Mouse (Mus musculus) limb, embryonic 14.5 days (tissue): ENCODE results near the gene Asic3. TPM values are rescaled to one million over a fixed set of nuclear protein-coding genes. Genes with fewer than 3 reads are reported as not detected.

Experiments used
- ATAC-seq: fragments of 200-750 bp; cut with Nextera tagmentation; 2 replicates; pipeline ENCODE4 v1.8.0; 2017; ENCODE audit warnings: low read depth, moderate number of reproducible peaks, moderate TSS enrichment; ENCODE audit not compliant: low FRiP score
- DNase-seq: peaks from one replicate; pipeline ENCODE4 v3.0.0-alpha.2; 2015; ENCODE audit warnings: low spot score
- H3K27ac ChIP-seq: fragments of 300-500 bp; sonication (generic); replicated peaks from 2 replicates; pipeline ENCODE4 v1.5.1; 2014; ENCODE audit warnings: low read depth, mild to moderate bottlenecking, low read length, moderate library complexity, mixed read lengths
- H3K27me3 ChIP-seq: fragments of 300-500 bp; sonication (generic); 2 replicates; pipeline ENCODE4 v1.6.1; 2014; ENCODE audit warnings: low read length, mixed read lengths; ENCODE audit not compliant: control insufficient read depth, insufficient read depth
- H3K36me3 ChIP-seq: fragments of 300-500 bp; sonication (generic); 2 replicates; pipeline ENCODE4 v1.6.1; 2014; ENCODE audit warnings: mild to moderate bottlenecking, low read length, moderate library complexity, mixed read lengths; ENCODE audit not compliant: control insufficient read depth, insufficient read depth
- H3K4me1 ChIP-seq: fragments of 300-500 bp; sonication (generic); 2 replicates; pipeline ENCODE4 v1.6.1; 2014; ENCODE audit warnings: antibody characterized with exemption, low read length, mixed read lengths; ENCODE audit not compliant: control insufficient read depth, insufficient read depth
- H3K4me2 ChIP-seq: fragments of 300-500 bp; sonication (generic); replicated peaks from 2 replicates; pipeline ENCODE4 v1.6.1; 2014; ENCODE audit warnings: low read depth, mild to moderate bottlenecking, low read length, moderate library complexity; ENCODE audit not compliant: severe bottlenecking
- H3K4me3 ChIP-seq: fragments of 300-500 bp; sonication (generic); replicated peaks from 2 replicates; pipeline ENCODE4 v1.5.1; 2014; ENCODE audit warnings: low read length
- H3K9ac ChIP-seq: fragments of 300-500 bp; sonication (generic); 2 replicates; pipeline ENCODE4 v1.6.1; 2014; ENCODE audit warnings: mild to moderate bottlenecking, low read depth, low read length, moderate library complexity; ENCODE audit not compliant: severe bottlenecking
- H3K9me3 ChIP-seq: fragments of 300-500 bp; sonication (generic); 2 replicates; pipeline ENCODE4 v1.6.1; 2016; ENCODE audit warnings: low read length; ENCODE audit not compliant: control insufficient read depth
- POLR2A ChIP-seq: fragments of 200-500 bp; IDR thresholded peaks from 2 replicates; pipeline ENCODE4 v1.8.0; 2012; ENCODE audit warnings: inconsistent platforms, mild to moderate bottlenecking, moderate library complexity, borderline replicate concordance; ENCODE audit not compliant: insufficient read depth, insufficient read length; ENCODE audit errors: extremely low read depth
- WGBS: fragments of 180-500 bp; shearing (Covaris S2); extraction: QIAGEN DNeasy Blood & Tissue Kit; methylation state at CpG from one replicate; pipeline ENCODE4 v1.1.7; 2014; 5-methylcytosine and 5-hydroxymethylcytosine counted together
- polyA plus RNA-seq, 2 experiments: library from polyadenylated mRNA; depleted of rRNA in 1 of 2; stranded (reverse) in 1 of 2; unstranded in 1 of 2; fragments of >200 nt; fragmentation: Nextera tagmentation in 1 of 2; extraction: Ambion mirVana in 1 of 2; gene quantifications; 2 replicates each; pipeline versions ENCODE4 v1.2.1 to v1.2.3; 2012 to 2014

The Asic3 gene
- polyA plus RNA-seq, 2 experiments = 0.36 to 3.0 TPM

GRCm38 (mm10) chr5:24408651-24409050, 4.5 kb upstream of the Asic3 start:
- WGBS = 91% methylated on average over 13 of the region's 13 CpGs
- DNase-seq (no peak), ATAC-seq (no peak)
- Histone ChIP-seq H3K27me3 (no peaks in the 10 kb centered on the region), H3K9ac (no peak overlapping the region), H3K9me3 (no peaks in the 10 kb centered on the region), H3K36me3 (peaks cover 25% of the 10 kb centered on the region), H3K4me2 (no peak overlapping the region), H3K4me3 (no peak overlapping the region), H3K4me1 (peaks cover 11% of the 10 kb centered on the region), H3K27ac (no peak overlapping the region)
- no peak for TF ChIP-seq POLR2A

- H3K9ac ChIP-seq = no peak overlapping the region
- no peak overlapping the region for H3K27ac ChIP-seq
- DNase-seq (no peak), ATAC-seq (no peak)
- peaks cover 12% of the 10 kb centered on the region for H3K4me1 ChIP-seq
- 92% methylated on average over 2 of the region's 2 CpGs for WGBS
- H3K4me2 ChIP-seq = no peak overlapping the region
- TF ChIP-seq POLR2A = no peak
- no peaks in the 10 kb centered on the region for H3K9me3 ChIP-seq
- no peaks in the 10 kb centered on the region for H3K27me3 ChIP-seq
- H3K36me3 ChIP-seq = peaks cover 25% of the 10 kb centered on the region
- H3K4me3 ChIP-seq = no peak overlapping the region
Observed at GRCm38 (mm10) chr5:24409466-24409865, 3.7 kb upstream of the Asic3 start.

GRCm38 (mm10) chr5:24412063-24412462, 1.1 kb upstream of the Asic3 start:
- TF ChIP-seq POLR2A = no peak
- Histone ChIP-seq H3K27ac (no peak overlapping the region), H3K9me3 (no peaks in the 10 kb centered on the region), H3K27me3 (no peaks in the 10 kb centered on the region), H3K4me1 (peaks cover 12% of the 10 kb centered on the region), H3K36me3 (peaks cover 11% of the 10 kb centered on the region), H3K9ac (no peak overlapping the region), H3K4me3 (no peak overlapping the region), H3K4me2 (no peak overlapping the region)
- WGBS = 82% methylated on average over 2 of the region's 2 CpGs
- DNase-seq (no peak), ATAC-seq (no peak)

GRCm38 (mm10) chr5:24413938-24414337, 746 bp downstream of the Asic3 start:
- H3K4me3 ChIP-seq = no peak overlapping the region
- peaks cover 12% of the 10 kb centered on the region for H3K4me1 ChIP-seq
- H3K36me3 ChIP-seq = peaks cover 9% of the 10 kb centered on the region; the same call in 1 of the 2 replicates
- DNase-seq (no peak), ATAC-seq (no peak)
- WGBS = 85% methylated on average over 13 of the region's 13 CpGs
- no peak for TF ChIP-seq POLR2A
- no peak overlapping the region for H3K27ac ChIP-seq
- H3K27me3 ChIP-seq = no peaks in the 10 kb centered on the region
- no peak overlapping the region for H3K4me2 ChIP-seq
- H3K9ac ChIP-seq = no peak overlapping the region
- no peaks in the 10 kb centered on the region for H3K9me3 ChIP-seq

- no peak overlapping the region for H3K27ac ChIP-seq
- H3K9ac ChIP-seq = no peak overlapping the region
- TF ChIP-seq POLR2A = no peak
- no peaks in the 10 kb centered on the region for H3K9me3 ChIP-seq
- H3K4me3 ChIP-seq = no peak overlapping the region
- no peaks in the 10 kb centered on the region for H3K27me3 ChIP-seq
- 3% methylated on average over 21 of the region's 21 CpGs for WGBS
- peaks cover 26% of the 10 kb centered on the region for H3K36me3 ChIP-seq
- H3K4me2 ChIP-seq = no peak overlapping the region
- peak; percentile 71 for DNase-seq
- H3K4me1 ChIP-seq = peaks cover 12% of the 10 kb centered on the region
- ATAC-seq = peak; percentile 36; the same call in 1 of the 2 replicates
Observed at GRCm38 (mm10) chr5:24416222-24416736, 3.1 kb downstream of the Asic3 start.

GRCm38 (mm10) chr5:24417587-24417986, 4.4 kb downstream of the Asic3 start:
- 79% methylated on average over 10 of the region's 10 CpGs for WGBS
- Histone ChIP-seq H3K9me3 (no peaks in the 10 kb centered on the region), H3K27me3 (no peaks in the 10 kb centered on the region), H3K4me2 (no peak overlapping the region), H3K4me3 (no peak overlapping the region), H3K27ac (no peak overlapping the region), H3K4me1 (peaks cover 16% of the 10 kb centered on the region), H3K36me3 (peaks cover 28% of the 10 kb centered on the region), H3K9ac (no peak overlapping the region)
- no peak for TF ChIP-seq POLR2A
- no peak for ATAC-seq
- no peak for DNase-seq
